In the genomic region with DNA sequence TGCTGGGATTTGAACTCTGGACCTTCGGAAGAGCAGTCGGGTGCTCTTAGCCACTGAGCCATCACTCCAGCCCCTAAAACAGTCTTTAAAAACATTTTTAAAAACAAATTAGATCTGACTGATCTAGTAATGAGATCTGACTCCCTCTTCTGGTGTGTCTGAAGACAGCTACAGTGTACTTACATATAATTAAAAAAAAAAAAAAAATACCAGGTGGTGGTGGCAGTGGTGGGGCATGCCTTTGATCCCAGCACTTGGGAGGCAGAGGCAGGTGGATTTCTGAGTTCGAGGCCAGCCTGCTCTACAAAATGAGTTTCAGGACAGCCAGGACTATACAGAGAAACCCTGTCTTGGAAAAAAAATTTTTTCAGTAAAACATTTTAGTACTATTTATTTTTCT, we compare ENCODE assay signal across 8 mouse cellular contexts. TPM values are rescaled to one million over a fixed set of nuclear protein-coding genes. Genes with fewer than 3 reads are reported as not detected.
DNase-seq lines count a peak whose midpoint lies in the region; ATAC-seq and TF ChIP-seq lines count a peak whose summit lies in the region.
"Not testable (repeated sequence)": the region's sequence is repeated elsewhere in the genome, so short reads cannot be mapped to it uniquely, and the experiment has no call there.

No protein-coding gene starts in this region.

- 96% methylated on average over 3 of the region's 3 CpGs for WGBS in embryonic facial prominence, embryonic 14.5 days
- WGBS in heart, embryonic 11.5 days (ENCODE audit: insufficient replicate concordance): 92% methylated on average over 3 of the region's 3 CpGs
- 93% methylated on average over 3 of the region's 3 CpGs for WGBS in intestine, embryonic 14.5 days
- 90% methylated on average over 3 of the region's 3 CpGs for WGBS in limb, embryonic 15.5 days
- WGBS in lung, embryonic 15.5 days: 86% methylated on average over 3 of the region's 3 CpGs
- 82% methylated on average over 3 of the region's 3 CpGs for WGBS in olfactory bulb, adult 2 months

- not testable (repeated sequence) for H3K4me2 ChIP-seq in embryonic facial prominence, embryonic 14.5 days (ENCODE audit: low read depth, low read length); heart, embryonic 11.5 days; lung, embryonic 15.5 days
- peak overlapping the region; percentile 44; the same call in 1 of the 2 replicates for H3K4me2 ChIP-seq in intestine, embryonic 14.5 days (ENCODE audit: low read length)
- H3K4me2 ChIP-seq in limb, embryonic 15.5 days: peak overlapping the region; percentile 29; the same call in 1 of the 2 replicates

- TF ChIP-seq POLR2A in olfactory bulb, adult 2 months (IDR thresholded peaks at IDR 0.05; ENCODE audit: insufficient read depth, low read depth, low read length): not testable (repeated sequence)

- not testable (repeated sequence) for H3K9me3 ChIP-seq in embryonic facial prominence, embryonic 14.5 days (ENCODE audit: control insufficient read depth, low read length); heart, embryonic 11.5 days (replicated peaks; ENCODE audit: control insufficient read depth, low read length); intestine, embryonic 14.5 days (ENCODE audit: control insufficient read depth, low read length); limb, embryonic 15.5 days; lung, embryonic 15.5 days

- H3K4me1 ChIP-seq in embryonic facial prominence, embryonic 14.5 days (ENCODE audit: control insufficient read depth, insufficient read depth, low read length): not testable (repeated sequence)
- peaks cover 17% of the 10 kb centered on the region for H3K4me1 ChIP-seq in heart, embryonic 11.5 days (ENCODE audit: control insufficient read depth, insufficient read depth, low read length)
- H3K4me1 ChIP-seq in intestine, embryonic 14.5 days (replicated peaks; ENCODE audit: control insufficient read depth, insufficient read depth, low read length): peaks cover 18% of the 10 kb centered on the region
- peaks cover 15% of the 10 kb centered on the region for H3K4me1 ChIP-seq in limb, embryonic 15.5 days
- H3K4me1 ChIP-seq in lung, embryonic 15.5 days: peaks cover 17% of the 10 kb centered on the region
- H3K4me1 ChIP-seq in olfactory bulb, adult 2 months (ENCODE audit: control insufficient read depth, insufficient read depth, low read length): peaks cover 15% of the 10 kb centered on the region

- ATAC-seq in embryonic facial prominence, embryonic 14.5 days (ENCODE audit: low read depth); heart, embryonic 11.5 days (replicated peaks; ENCODE audit: insufficient number of reproducible peaks, low FRiP score, low TSS enrichment); intestine, embryonic 14.5 days (replicated peaks; ENCODE audit: low FRiP score, low TSS enrichment, low read depth); limb, embryonic 15.5 days (ENCODE audit: insufficient number of reproducible peaks, low FRiP score, low TSS enrichment, low read depth); lung, embryonic 15.5 days (ENCODE audit: borderline replicate concordance, extremely low read depth, low FRiP score, low TSS enrichment): not testable (repeated sequence)

- not testable (repeated sequence) for H3K36me3 ChIP-seq in embryonic facial prominence, embryonic 14.5 days (ENCODE audit: control insufficient read depth, insufficient read depth, low read length); heart, embryonic 11.5 days (ENCODE audit: control insufficient read depth, insufficient read depth, low read length); intestine, embryonic 14.5 days (ENCODE audit: control insufficient read depth, insufficient read depth, low read length); limb, embryonic 15.5 days; lung, embryonic 15.5 days

- DNase-seq in 3134 (ENCODE audit: extremely low read depth, insufficient read length, low spot score) (peak; percentile 42), MN1 (ENCODE audit: low spot score) (peak; percentile 18)
- not testable (repeated sequence) for DNase-seq in embryonic facial prominence, embryonic 14.5 days (ENCODE audit: low spot score); intestine, embryonic 14.5 days (ENCODE audit: low spot score)

- H3K4me3 ChIP-seq in embryonic facial prominence, embryonic 14.5 days (ENCODE audit: low read depth, low read length); heart, embryonic 11.5 days (ENCODE audit: low read depth, low read length); limb, embryonic 15.5 days; lung, embryonic 15.5 days; olfactory bulb, adult 2 months (ENCODE audit: insufficient read depth, low read depth, low read length): not testable (repeated sequence)
- H3K4me3 ChIP-seq in intestine, embryonic 14.5 days (ENCODE audit: low read depth, low read length): 0 out of 2 replicates have a peak overlapping the region, but pooled peaks have one; percentile 6

- H3K9ac ChIP-seq in embryonic facial prominence, embryonic 14.5 days (ENCODE audit: low read depth, low read length): 0 out of 2 replicates have a peak overlapping the region, but pooled peaks have one; percentile 41
- not testable (repeated sequence) for H3K9ac ChIP-seq in heart, embryonic 11.5 days (ENCODE audit: low read depth, low read length); intestine, embryonic 14.5 days (ENCODE audit: low read length); limb, embryonic 15.5 days; lung, embryonic 15.5 days

- peak overlapping the region; percentile 52; the same call in 1 of the 2 replicates for H3K27ac ChIP-seq in embryonic facial prominence, embryonic 14.5 days (replicated peaks; ENCODE audit: low read depth, low read length)
- H3K27ac ChIP-seq in heart, embryonic 11.5 days (ENCODE audit: low read depth, low read length): peak overlapping the region; percentile 85; the same call in 1 of the 2 replicates
- H3K27ac ChIP-seq in intestine, embryonic 14.5 days (ENCODE audit: low read depth): peak overlapping the region; percentile 87
- H3K27ac ChIP-seq in limb, embryonic 15.5 days: peak overlapping the region; percentile 73; the same call in 1 of the 2 replicates
- H3K27ac ChIP-seq in lung, embryonic 15.5 days: peak overlapping the region; percentile 43
- H3K27ac ChIP-seq in olfactory bulb, adult 2 months (ENCODE audit: insufficient read depth, low read depth, low read length): peak overlapping the region; percentile 52

- H3K27me3 ChIP-seq in embryonic facial prominence, embryonic 14.5 days (replicated peaks; ENCODE audit: control insufficient read depth, insufficient read depth, low read length); heart, embryonic 11.5 days (ENCODE audit: control insufficient read depth, insufficient read depth, low read length); intestine, embryonic 14.5 days (replicated peaks; ENCODE audit: control insufficient read depth, insufficient read depth, low read length); limb, embryonic 15.5 days; lung, embryonic 15.5 days: not testable (repeated sequence)

- TF ChIP-seq CTCF in olfactory bulb, adult 2 months (IDR thresholded peaks at IDR 0.05; ENCODE audit: insufficient read depth, low read depth, low read length): not testable (repeated sequence)

RNA-seq across cellular contexts. Expression of gene Wee1, which starts 13.3 kb away (rescaled TPM):
- polyA plus RNA-seq in embryonic facial prominence, embryonic 14.5 days (2014; fragmentation: Nextera tagmentation; extraction: Ambion mirVana): 23.6 TPM in 2 replicates
- 25.0 and 25.9 TPM in 2 replicates for polyA plus RNA-seq in heart, embryonic 11.5 days (2014; fragmentation: Nextera tagmentation; extraction: Ambion mirVana)
- 40.2 and 41.8 TPM in 2 replicates for polyA plus RNA-seq in intestine, embryonic 14.5 days (2014; fragmentation: Nextera tagmentation; extraction: Ambion mirVana)
- polyA plus RNA-seq in limb, embryonic 15.5 days (2015; fragmentation: Nextera tagmentation; extraction: Ambion mirVana): 18.7 and 20.5 TPM in 2 replicates
- 31.4 and 32.9 TPM in 2 replicates for polyA plus RNA-seq in lung, embryonic 15.5 days (2015; fragmentation: Nextera tagmentation; extraction: Ambion mirVana)
- not detected in 2 replicates for polyA plus RNA-seq in olfactory bulb, adult 2 months (2012; ENCODE audit: insufficient read depth, insufficient read length, low replicate concordance, missing spikeins)

RNA-seq across cellular contexts. Expression of gene Zfp143, which starts 47.5 kb away (rescaled TPM):
- polyA plus RNA-seq in embryonic facial prominence, embryonic 14.5 days (2014; fragmentation: Nextera tagmentation; extraction: Ambion mirVana): 15.7 and 16.3 TPM in 2 replicates
- polyA plus RNA-seq in heart, embryonic 11.5 days (2014; fragmentation: Nextera tagmentation; extraction: Ambion mirVana): 17.9 and 18.5 TPM in 2 replicates
- polyA plus RNA-seq in intestine, embryonic 14.5 days (2014; fragmentation: Nextera tagmentation; extraction: Ambion mirVana): 18.6 and 20.1 TPM in 2 replicates
- 17.9 and 18.6 TPM in 2 replicates for polyA plus RNA-seq in limb, embryonic 15.5 days (2015; fragmentation: Nextera tagmentation; extraction: Ambion mirVana)
- polyA plus RNA-seq in lung, embryonic 15.5 days (2015; fragmentation: Nextera tagmentation; extraction: Ambion mirVana): 20.7 and 21.2 TPM in 2 replicates
- not detected in 2 replicates for polyA plus RNA-seq in olfactory bulb, adult 2 months (2012; ENCODE audit: insufficient read depth, insufficient read length, low replicate concordance, missing spikeins)

Comparison
In these comparisons a context has a peak if more than half of its experiments do, and no peak if none do; other contexts are left out.
1. RNA of gene Wee1, which starts 13.3 kb away (polyA plus RNA-seq): 40.2 to 41.8 TPM in intestine, embryonic 14.5 days, 31.4 to 32.9 TPM in lung, embryonic 15.5 days, 25.0 to 25.9 TPM in heart, embryonic 11.5 days, 23.6 TPM in embryonic facial prominence, embryonic 14.5 days and 18.7 to 20.5 TPM in limb, embryonic 15.5 days; not detected in olfactory bulb, adult 2 months; every median in the first group is over 10 times any median in the second.
2. Peak in every context shown above with its lines, with median percentiles within 50 percentile points of each other: H3K27ac ChIP-seq.